Mouse (Mus musculus) ES-E14 (cell line): ENCODE results near the gene Nos3.

Experiments
- HCFC1 ChIP-seq: IDR thresholded peaks from 2 replicates; pipeline ENCODE4 v1.6.1; 2012; ENCODE audit warnings: low read length, inconsistent platforms, borderline replicate concordance; ENCODE audit not compliant: insufficient read depth
- MAFK ChIP-seq: IDR thresholded peaks from 2 replicates; pipeline ENCODE4 v1.6.1; 2014; ENCODE audit warnings: mild to moderate bottlenecking, low read depth, low read length, inconsistent platforms; ENCODE audit not compliant: insufficient read depth
- ZNF384 ChIP-seq: IDR thresholded peaks from 2 replicates; pipeline ENCODE4 v1.6.1; 2012; ENCODE audit warnings: low read depth, low read length, inconsistent platforms

DNA sequence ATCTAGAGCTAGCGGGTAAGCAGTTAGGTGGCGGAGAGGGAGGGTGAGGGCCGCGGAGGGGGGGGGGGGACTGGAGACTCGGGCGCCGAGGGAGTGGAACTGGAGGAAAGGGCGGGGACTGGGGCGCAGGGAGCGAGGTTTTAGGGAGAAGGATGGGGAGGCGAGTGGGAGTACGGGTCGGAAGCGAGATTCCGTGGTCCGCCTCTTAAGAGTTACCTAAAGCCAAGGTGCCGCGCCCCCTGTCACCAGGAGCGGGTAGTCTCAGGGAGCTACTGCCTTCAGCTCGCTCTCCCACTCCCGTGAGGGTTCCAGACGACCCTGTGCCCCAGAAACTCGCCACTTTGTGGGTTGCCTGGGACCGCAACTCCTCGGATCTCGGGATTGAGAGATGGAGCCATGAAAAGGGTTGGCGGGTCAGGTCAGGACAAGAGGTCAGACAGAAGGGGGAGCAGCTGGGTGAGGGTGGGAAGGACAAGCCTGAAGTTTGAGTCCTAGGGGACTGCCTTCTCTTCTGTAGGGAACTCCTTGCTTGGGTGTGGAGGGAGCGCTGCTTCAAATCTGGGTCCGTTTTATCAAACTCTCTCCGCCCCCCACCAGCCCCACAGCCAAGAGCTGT, 60.9 kb downstream of the Nos3 start:
- TF ChIP-seq HCFC1 (no peak), ZNF384 (no peak), MAFK (no peak)
